Mouse (Mus musculus) CH12.LX (cell line): Measurements from ENCODE around the gene Nxpe5. TPM values are rescaled to one million over a fixed set of nuclear protein-coding genes. Genes with fewer than 3 reads are reported as not detected.

Experiments used
- DNase-seq: peaks from one replicate; pipeline ENCODE4 v3.0.0-alpha.2; 2013; ENCODE audit errors: extremely low read depth
- H3K27ac ChIP-seq: 2 replicates; pipeline ENCODE4 v1.5.1; 2012; ENCODE audit warnings: low read depth, mild to moderate bottlenecking, control low read depth, moderate library complexity; ENCODE audit not compliant: insufficient read depth
- H3K27me3 ChIP-seq: replicated peaks from 2 replicates; pipeline ENCODE3; 2012; ENCODE audit warnings: inconsistent platforms
- H3K36me3 ChIP-seq, 2 experiments: replicated peaks in 1 of 2; 2 replicates each; pipeline versions ENCODE3 to v1.6.1; 2012; ENCODE audit warnings: inconsistent platforms in 1 of 2, low read length in 1 of 2, mild to moderate bottlenecking in 1 of 2, mixed read lengths in 1 of 2, moderate library complexity in 1 of 2; ENCODE audit not compliant: control insufficient read depth in 1 of 2, insufficient read depth in 1 of 2
- H3K4me1 ChIP-seq, 2 experiments: 2 replicates each; pipeline ENCODE4 v1.6.1; 2012; ENCODE audit warnings: inconsistent platforms in 1 of 2, moderate library complexity in 1 of 2; ENCODE audit not compliant: insufficient read depth in 2 of 2, control insufficient read depth in 1 of 2
- H3K4me2 ChIP-seq: 2 replicates; pipeline ENCODE4 v1.6.1; 2012; ENCODE audit warnings: low read depth, mild to moderate bottlenecking, control low read depth; ENCODE audit not compliant: poor library complexity, insufficient read depth, severe bottlenecking
- H3K4me3 ChIP-seq, 3 experiments: fragments of 150-350 bp in 1 of 3; sonication (generic) in 1 of 3; replicated peaks in 1 of 3; 2 replicates each; pipeline versions ENCODE3 to v1.5.1; 2011 to 2012; ENCODE audit warnings: low read depth in 2 of 3, low read length in 2 of 3, mild to moderate bottlenecking in 2 of 3, moderate library complexity in 2 of 3, control low read depth in 1 of 3, improper control_type of control experiment in 1 of 3, inconsistent platforms in 1 of 3, mixed read lengths in 1 of 3; ENCODE audit not compliant: poor library complexity in 1 of 3
- H3K79me2 ChIP-seq: replicated peaks from 2 replicates; pipeline ENCODE4 v1.6.1; 2012; ENCODE audit warnings: mild to moderate bottlenecking, moderate library complexity; ENCODE audit not compliant: control insufficient read depth, poor library complexity, insufficient read depth, severe bottlenecking; ENCODE audit errors: extremely low read depth
- H3K9ac ChIP-seq: 2 replicates; pipeline ENCODE4 v1.6.1; 2012; ENCODE audit warnings: low read depth, mild to moderate bottlenecking, control low read depth, moderate library complexity; ENCODE audit not compliant: insufficient read depth
- H3K9me3 ChIP-seq: replicated peaks from 2 replicates; pipeline ENCODE3; 2012; ENCODE audit warnings: low read length, inconsistent platforms, mixed read lengths
- BHLHE40 ChIP-seq: IDR thresholded peaks from 2 replicates; pipeline ENCODE4 v1.6.1; 2011; ENCODE audit warnings: mild to moderate bottlenecking, low read depth, low read length, improper control_type of control experiment
- CHD2 ChIP-seq: IDR thresholded peaks from 2 replicates; pipeline ENCODE4 v1.6.1; 2011; ENCODE audit warnings: low read length, improper control_type of control experiment
- CTCF ChIP-seq, 2 experiments: IDR thresholded peaks in 1 of 2; conservative IDR thresholded peaks in 1 of 2; 2 replicates each; pipeline ENCODE4 v1.5.1; 2011 to 2012; ENCODE audit warnings: low read depth in 2 of 2, low read length in 2 of 2, improper control_type of control experiment in 1 of 2, inconsistent platforms in 1 of 2, mild to moderate bottlenecking in 1 of 2, moderate library complexity in 1 of 2
- E2F4 ChIP-seq: IDR thresholded peaks from 2 replicates; pipeline ENCODE4 v1.6.1; 2011; ENCODE audit warnings: low read depth, low read length, improper control_type of control experiment; ENCODE audit not compliant: insufficient replicate concordance
- ELF1 ChIP-seq: IDR thresholded peaks from 2 replicates; pipeline ENCODE4 v1.6.1; 2014; ENCODE audit warnings: low read depth, mild to moderate bottlenecking, inconsistent platforms, low read length, improper control_type of control experiment
- ETS1 ChIP-seq: conservative IDR thresholded peaks from 2 replicates; pipeline ENCODE4 v1.6.1; 2012; ENCODE audit warnings: low read depth, mild to moderate bottlenecking, inconsistent platforms, low read length, improper control_type of control experiment, moderate library complexity
- HCFC1 ChIP-seq: IDR thresholded peaks from 2 replicates; pipeline ENCODE4 v1.6.1; 2012; ENCODE audit warnings: low read depth, mild to moderate bottlenecking, inconsistent platforms, low read length, improper control_type of control experiment
- JUN ChIP-seq: IDR thresholded peaks from 2 replicates; pipeline ENCODE4 v1.6.1; 2011; ENCODE audit warnings: low read depth, mild to moderate bottlenecking, low read length, improper control_type of control experiment, moderate library complexity; ENCODE audit not compliant: insufficient read depth
- JUND ChIP-seq: conservative IDR thresholded peaks from 2 replicates; pipeline ENCODE4 v1.6.1; 2011; ENCODE audit warnings: low read depth, low read length, improper control_type of control experiment
- KAT2A ChIP-seq: IDR thresholded peaks from 2 replicates; pipeline ENCODE4 v1.6.1; 2012; ENCODE audit warnings: low read length, improper control_type of control experiment, inconsistent platforms; ENCODE audit not compliant: insufficient replicate concordance
- MAFK ChIP-seq: IDR thresholded peaks from 2 replicates; pipeline ENCODE4 v1.6.1; 2011; ENCODE audit warnings: low read length, improper control_type of control experiment; ENCODE audit not compliant: insufficient replicate concordance
- MAX ChIP-seq: IDR thresholded peaks from 2 replicates; pipeline ENCODE4 v1.6.1; 2011; ENCODE audit warnings: low read length, improper control_type of control experiment
- MYC ChIP-seq: IDR thresholded peaks from 2 replicates; pipeline ENCODE4 v1.6.1; 2011; ENCODE audit warnings: low read depth, mild to moderate bottlenecking, improper control_type of control experiment, low read length
- NELFE ChIP-seq: IDR thresholded peaks from 2 replicates; pipeline ENCODE4 v1.6.1; 2011; ENCODE audit warnings: low read depth, low read length, improper control_type of control experiment
- NRF1 ChIP-seq: IDR thresholded peaks from 2 replicates; pipeline ENCODE4 v1.6.1; 2014; ENCODE audit warnings: low read depth, mild to moderate bottlenecking, inconsistent platforms, low read length, improper control_type of control experiment, moderate library complexity
- POLR2A ChIP-seq: IDR thresholded peaks from 2 replicates; pipeline ENCODE4 v1.6.1; 2011; ENCODE audit warnings: low read depth, mild to moderate bottlenecking, improper control_type of control experiment, low read length
- RCOR1 ChIP-seq: conservative IDR thresholded peaks from 2 replicates; pipeline ENCODE4 v1.6.1; 2012; ENCODE audit warnings: low read depth, mild to moderate bottlenecking, inconsistent platforms, low read length, improper control_type of control experiment
- SIN3A ChIP-seq: IDR thresholded peaks from 2 replicates; pipeline ENCODE4 v1.6.1; 2012; ENCODE audit warnings: low read length, improper control_type of control experiment, inconsistent platforms
- TBP ChIP-seq: conservative IDR thresholded peaks from 2 replicates; pipeline ENCODE4 v1.6.1; 2011; ENCODE audit warnings: low read depth, low read length, improper control_type of control experiment
- TCF12 ChIP-seq: IDR thresholded peaks from 2 replicates; pipeline ENCODE4 v1.6.1; 2014; ENCODE audit warnings: low read depth, mild to moderate bottlenecking, inconsistent platforms, low read length, improper control_type of control experiment
- USF2 ChIP-seq: conservative IDR thresholded peaks from 2 replicates; pipeline ENCODE4 v1.6.1; 2011; ENCODE audit warnings: low read depth, low read length, improper control_type of control experiment
- ZC3H11A ChIP-seq: IDR thresholded peaks from 2 replicates; pipeline ENCODE4 v1.6.1; 2012; ENCODE audit warnings: low read depth, mild to moderate bottlenecking, inconsistent platforms, low read length, improper control_type of control experiment
- ZKSCAN1 ChIP-seq: IDR thresholded peaks from 2 replicates; pipeline ENCODE4 v1.6.1; 2012; ENCODE audit warnings: low read depth, inconsistent platforms, low read length, improper control_type of control experiment, borderline replicate concordance
- ZMIZ1 ChIP-seq: IDR thresholded peaks from 2 replicates; pipeline ENCODE4 v1.6.1; 2012; ENCODE audit warnings: low read depth, mild to moderate bottlenecking, inconsistent platforms, low read length, improper control_type of control experiment
- dilution Hi-C: fragments of 300-500 bp; cut with MboI; formaldehyde crosslinking; loops from 2 replicates; pipeline ENCODE4 v1.14.3; 2020; ENCODE audit warnings: low sequenced_read_pairs; ENCODE audit not compliant: extremely low pct_unique_long_range_greater_than_20kb, extremely low pct_ligation_motif_present
- in situ Hi-C: fragments of 300-500 bp; cut with MboI; formaldehyde crosslinking; loops from 3 replicates; pipeline ENCODE4 v1.14.3; 2019; ENCODE audit warnings: low sequenced_read_pairs, low pct_ligation_motif_present, low pct_unique_long_range_greater_than_20kb, mixed read lengths
- polyA plus RNA-seq: library from polyadenylated mRNA; unstranded; fragments of >175 nt; gene quantifications from 2 replicates; pipeline ENCODE4 v1.2.1, GENCODE M21; 2012; ENCODE audit warnings: low read depth; ENCODE audit not compliant: insufficient read length
- total RNA-seq, 2 experiments: library from RNA; depleted of rRNA; stranded (reverse); fragments of 300-350 nt in 1 of 2; fragments of >200 nt in 1 of 2; gene quantifications; 2 replicates each; pipeline ENCODE4 v1.2.3; 2012 to 2014

Gene Nxpe5
- total and polyA plus RNA-seq, 3 experiments, result not detected

- dilution Hi-C loops, result no loop called here
- Histone ChIP-seq H3K9ac (no peak overlapping the region), H3K79me2 (no peaks in the 10 kb centered on the region), H3K36me3 (peaks cover 38 to 51% of the 10 kb centered on the region in 2 experiments), H3K4me3 (no peak overlapping the region), H3K27ac (peak overlapping the region; percentile 4; the same call in 1 of the 2 replicates), H3K4me1 (peaks cover 7 to 52% of the 10 kb centered on the region in 2 experiments; a peak in 3 of 4 replicates), H3K9me3 (peaks cover 2% of the 10 kb centered on the region), H3K27me3 (no peaks in the 10 kb centered on the region), H3K4me2 (peak overlapping the region; percentile 84; the same call in 1 of the 2 replicates)
- TF ChIP-seq USF2 (no peak), E2F4 (no peak), BHLHE40 (no peak), POLR2A (no peak), MAX (no peak), JUN (no peak), NELFE (no peak), MAFK (no peak), ZC3H11A (no peak), JUND (no peak), SIN3A (no peak), TCF12 (no peak), MYC (no peak), RCOR1 (no peak), CTCF (conservative IDR thresholded peaks at IDR 0.05 in 1 of 2, IDR thresholded peaks at IDR 0.05 in 1 of 2; ENCODE audit: low read depth in 2 of 2, low read length in 2 of 2) (no peak), NRF1 (no peak), ELF1 (no peak), HCFC1 (no peak), ETS1 (no peak), KAT2A (no peak)
- DNase-seq, result peak; percentile 48
- in situ Hi-C loops, result no loop called here
Measured at GRCm38 (mm10) chr5:138256966-138257584, 31.4 kb downstream of the Nxpe5 start.

GRCm38 (mm10) chr5:138257585-138257978, 31.9 kb downstream of the Nxpe5 start:
- TF ChIP-seq NRF1 (no peak), E2F4 (no peak), MAFK (no peak), NELFE (no peak), BHLHE40 (no peak), TBP (no peak), ZMIZ1 (no peak), JUN (no peak), CHD2 (no peak), ZKSCAN1 (no peak), POLR2A (no peak), RCOR1 (no peak), CTCF (conservative IDR thresholded peaks at IDR 0.05 in 1 of 2, IDR thresholded peaks at IDR 0.05 in 1 of 2; ENCODE audit: low read depth in 2 of 2, low read length in 2 of 2) (no peak)
- no peak overlapping the region for H3K4me2 ChIP-seq
- no peak overlapping the region for H3K4me3 ChIP-seq
- dilution Hi-C loops (no loop called here), in situ Hi-C loops (no loop called here)
- DNase-seq, result no peak
- no peaks in the 10 kb centered on the region for H3K27me3 ChIP-seq
- peaks cover 11 to 57% of the 10 kb centered on the region in 2 experiments for H3K4me1 ChIP-seq
- H3K9ac ChIP-seq, result no peak overlapping the region
- H3K79me2 ChIP-seq, result 0 out of 2 replicates have a peak, but pooled peaks cover under 1% of the 10 kb centered on the region
- 0 out of 2 replicates have a peak overlapping the region, but pooled peaks have one; percentile 4 for H3K27ac ChIP-seq
- peaks cover 2% of the 10 kb centered on the region for H3K9me3 ChIP-seq
- peaks cover 42 to 56% of the 10 kb centered on the region in 2 experiments for H3K36me3 ChIP-seq
